Mouse (Mus musculus) liver, embryonic 14.5 days (tissue): Measurements from ENCODE around the gene Mfsd4b1.

Experiments
- CTCF ChIP-seq: IDR thresholded peaks from 2 replicates; pipeline ENCODE4 v1.5.1; 2016; ENCODE audit warnings: antibody characterized with exemption, low read depth, control low read depth
- EP300 ChIP-seq: IDR thresholded peaks from 2 replicates; pipeline ENCODE4 v1.6.1; 2016; ENCODE audit warnings: antibody characterized with exemption, low read depth

DNA sequence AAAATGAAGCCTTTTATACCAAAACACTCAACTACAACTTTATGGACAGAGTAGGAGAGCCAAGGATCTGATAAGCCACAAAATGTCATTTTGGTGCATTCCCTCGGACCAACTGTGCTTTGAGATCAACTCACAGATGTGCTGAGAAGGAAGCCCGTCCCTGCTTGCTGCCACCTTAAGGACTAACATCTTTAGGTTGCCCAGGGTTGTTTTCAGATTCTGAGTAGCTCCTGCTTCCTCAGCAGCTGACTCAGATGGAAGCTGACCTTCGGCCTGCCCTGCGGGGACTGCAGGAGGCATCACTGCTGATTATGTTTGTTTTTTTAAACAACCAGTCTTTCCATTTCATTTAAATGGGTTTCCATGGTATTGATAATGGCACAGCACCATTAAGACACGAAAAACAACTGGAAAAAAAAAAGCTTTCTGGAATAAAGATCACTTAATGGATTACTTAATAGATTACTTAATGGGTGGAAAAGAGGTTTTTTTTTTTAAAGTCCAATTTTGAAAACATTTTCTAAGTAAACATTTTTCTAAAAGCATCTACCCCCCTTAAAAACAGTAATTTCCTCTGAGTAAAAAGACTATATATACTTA lies 38.3 kb upstream of the Mfsd4b1 start:
- TF ChIP-seq CTCF, result no peak
- no peak for TF ChIP-seq EP300
